Mouse (Mus musculus) stomach, embryonic 15.5 days (tissue): ENCODE measurements at regions not wholly inside any gene's neighbourhood (a gene's known extent, or its start where the extent isn't known, plus 50 kb on each side); places are given as distances from the start of the nearest gene placed in this dataset.

Source experiments
- ATAC-seq: fragments of 200-750 bp; cut with Nextera tagmentation; 2 replicates; pipeline ENCODE4 v1.8.0; 2017; ENCODE audit warnings: low read depth, moderate number of reproducible peaks, moderate TSS enrichment; ENCODE audit not compliant: insufficient read depth, low FRiP score
- H3K27ac ChIP-seq: fragments of 300-500 bp; sonication (generic); 2 replicates; pipeline ENCODE4 v1.5.1; 2015; ENCODE audit warnings: mild to moderate bottlenecking, inconsistent platforms
- H3K27me3 ChIP-seq: fragments of 300-500 bp; sonication (generic); replicated peaks from 2 replicates; pipeline ENCODE4 v1.6.1; 2015; ENCODE audit warnings: inconsistent platforms
- H3K36me3 ChIP-seq: fragments of 300-500 bp; sonication (generic); 2 replicates; pipeline ENCODE4 v1.6.1; 2015; ENCODE audit warnings: inconsistent platforms
- H3K4me1 ChIP-seq: fragments of 300-500 bp; sonication (generic); 2 replicates; pipeline ENCODE4 v1.6.1; 2015; ENCODE audit warnings: inconsistent platforms
- H3K4me2 ChIP-seq: fragments of 300-500 bp; sonication (generic); 2 replicates; pipeline ENCODE4 v1.6.1; 2015; ENCODE audit warnings: mild to moderate bottlenecking, inconsistent platforms
- H3K4me3 ChIP-seq: fragments of 300-500 bp; sonication (generic); replicated peaks from 2 replicates; pipeline ENCODE4 v1.5.1; 2015; ENCODE audit warnings: inconsistent platforms
- H3K9ac ChIP-seq: fragments of 300-500 bp; sonication (generic); 2 replicates; pipeline ENCODE4 v1.6.1; 2015; ENCODE audit warnings: inconsistent platforms
- H3K9me3 ChIP-seq: fragments of 300-500 bp; sonication (generic); 2 replicates; pipeline ENCODE4 v1.6.1; 2016; ENCODE audit warnings: inconsistent platforms
- WGBS: fragments of 180-500 bp; shearing (Covaris S2); methylation state at CpG from one replicate; pipeline ENCODE4 v1.1.7; 2015; 5-methylcytosine and 5-hydroxymethylcytosine counted together

DNA sequence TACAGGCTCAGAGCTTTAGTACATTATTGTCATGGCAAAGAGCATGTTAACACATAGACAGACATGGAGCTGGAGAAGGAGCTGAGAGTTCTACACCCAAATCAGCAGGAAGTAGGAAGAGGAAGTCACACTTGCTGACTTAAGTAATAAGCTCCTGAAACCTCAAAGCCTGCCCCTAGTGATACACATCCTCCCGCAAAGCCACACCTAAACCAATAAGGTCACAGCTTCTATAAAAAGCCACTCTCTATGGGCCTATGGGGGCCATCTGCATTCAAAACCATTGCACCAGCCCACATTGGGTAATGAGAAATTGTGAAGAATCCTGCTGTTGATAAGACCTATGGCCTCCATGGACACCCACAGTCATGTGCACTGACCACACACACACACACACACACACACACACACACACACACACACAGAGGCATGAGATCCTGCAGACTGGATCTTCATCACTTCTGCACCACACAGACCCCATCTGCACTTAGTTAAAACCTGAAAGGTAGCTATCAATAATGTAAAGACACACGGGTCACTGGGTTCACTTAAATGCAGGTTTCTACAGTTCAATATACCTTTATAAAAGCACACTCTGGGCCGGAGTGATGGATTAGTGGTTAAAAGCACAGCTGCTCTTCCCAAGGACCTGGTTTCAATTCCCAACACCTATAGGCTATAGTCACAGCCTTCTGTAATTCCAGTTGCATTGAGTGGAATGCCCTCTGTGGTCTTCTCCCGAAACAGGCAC, 230.0 kb upstream of the Lrig3 start:
- Histone ChIP-seq H3K27ac (no peak overlapping the region), H3K4me3 (no peak overlapping the region), H3K9ac (no peak overlapping the region), H3K36me3 (no peaks in the 10 kb centered on the region), H3K4me2 (no peak overlapping the region), H3K27me3 (no peaks in the 10 kb centered on the region), H3K9me3 (no peaks in the 10 kb centered on the region), H3K4me1 (no peaks in the 10 kb centered on the region)
- ATAC-seq = no peak
- 73% methylated on average over 4 of the region's 4 CpGs for WGBS

DNA sequence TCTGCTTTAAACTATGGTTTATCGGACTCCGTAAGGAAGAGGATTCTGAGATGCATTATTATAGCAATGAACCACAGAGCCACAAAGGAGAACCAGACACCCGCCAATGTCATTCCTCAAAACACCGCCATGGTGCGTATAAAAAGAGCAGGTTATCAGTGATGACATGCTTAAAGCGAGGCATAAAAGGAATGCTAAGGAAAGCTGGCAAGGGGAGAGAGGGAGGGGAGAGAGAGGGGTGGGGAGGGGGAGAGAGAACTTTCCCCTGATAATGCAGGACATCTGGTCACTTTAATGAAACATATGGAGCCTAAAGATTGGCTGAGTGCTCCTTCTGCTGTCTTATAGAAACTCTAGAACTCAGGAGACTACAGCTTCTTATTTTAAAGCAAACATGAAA, 222.8 kb upstream of the Lrig3 start:
- Histone ChIP-seq H3K4me3 (no peak overlapping the region; the same call in 1 of the 2 replicates), H3K9ac (no peak overlapping the region), H3K27ac (peak overlapping the region; percentile 63), H3K4me1 (no peaks in the 10 kb centered on the region), H3K36me3 (no peaks in the 10 kb centered on the region), H3K4me2 (0 out of 2 replicates have a peak overlapping the region, but pooled peaks have one; percentile 19), H3K9me3 (no peaks in the 10 kb centered on the region), H3K27me3 (no peaks in the 10 kb centered on the region)
- 37% methylated on average over 6 of the region's 6 CpGs for WGBS
- no peak for ATAC-seq

DNA sequence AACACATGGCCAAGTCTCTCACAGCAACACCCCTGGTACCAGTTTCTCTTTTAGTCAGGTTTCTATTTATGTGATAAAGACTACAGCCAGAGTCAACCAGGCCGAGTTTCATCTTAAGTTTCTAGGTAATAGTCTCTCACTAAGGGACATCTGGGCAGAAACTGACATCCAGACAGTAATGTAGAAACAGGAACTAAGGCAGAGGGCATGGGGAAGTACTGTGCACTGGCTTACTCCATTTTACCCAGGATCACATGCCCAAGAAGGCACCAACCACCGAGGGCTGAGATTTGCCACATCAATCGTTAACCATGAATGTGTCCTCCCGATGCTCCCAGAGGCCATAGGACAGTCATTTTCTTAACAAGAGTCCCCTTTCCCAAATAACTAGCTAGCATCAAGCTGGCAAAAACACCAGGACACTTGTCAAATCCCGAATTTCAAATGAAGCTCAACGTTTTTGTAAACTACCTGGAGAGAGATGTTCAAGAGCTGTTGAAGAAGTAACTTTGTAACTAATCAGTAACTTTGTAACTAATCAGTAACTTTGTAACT, 216.9 kb upstream of the Lrig3 start:
- Histone ChIP-seq H3K36me3 (no peaks in the 10 kb centered on the region), H3K4me2 (no peak overlapping the region), H3K27ac (no peak overlapping the region), H3K9ac (no peak overlapping the region), H3K27me3 (no peaks in the 10 kb centered on the region), H3K4me3 (no peak overlapping the region), H3K4me1 (no peaks in the 10 kb centered on the region), H3K9me3 (no peaks in the 10 kb centered on the region)
- 63% methylated on average over 6 of the region's 6 CpGs for WGBS
- no peak for ATAC-seq

DNA sequence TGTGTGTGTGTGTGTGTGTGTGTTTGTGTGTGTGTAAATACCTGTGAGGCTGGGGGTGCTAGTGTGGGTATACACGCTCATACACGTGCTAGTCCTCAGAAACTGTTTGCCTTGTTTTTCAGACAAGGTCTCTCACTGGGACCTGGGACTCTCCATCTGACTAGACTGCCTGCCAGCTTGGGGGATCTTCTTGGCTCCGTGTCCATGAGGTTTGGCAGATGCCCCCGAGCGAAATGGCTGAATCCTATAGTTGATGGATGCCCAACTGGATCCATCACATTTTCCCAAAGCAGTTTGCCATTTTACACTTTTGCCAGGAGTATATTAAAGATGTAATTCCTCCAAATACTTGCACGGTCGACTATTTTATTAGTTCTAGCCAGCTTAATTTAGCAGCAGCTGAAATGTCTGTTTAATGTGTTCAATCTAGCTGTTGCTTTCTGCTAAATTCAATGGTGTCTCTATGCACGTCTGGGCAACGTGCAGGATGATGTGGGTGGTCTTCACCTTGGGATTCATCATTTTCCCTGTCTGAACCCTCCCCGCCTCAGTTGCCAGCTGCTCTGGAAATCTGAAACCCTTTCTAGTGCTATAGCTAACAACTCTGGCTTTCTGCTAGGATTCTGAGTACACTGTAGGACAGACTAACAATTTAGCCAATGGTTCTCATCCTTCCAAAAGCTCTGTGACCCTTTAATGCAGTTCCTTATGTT, 213.3 kb upstream of the Lrig3 start:
- 53% methylated on average over 10 of the region's 10 CpGs for WGBS
- no peak for ATAC-seq

DNA sequence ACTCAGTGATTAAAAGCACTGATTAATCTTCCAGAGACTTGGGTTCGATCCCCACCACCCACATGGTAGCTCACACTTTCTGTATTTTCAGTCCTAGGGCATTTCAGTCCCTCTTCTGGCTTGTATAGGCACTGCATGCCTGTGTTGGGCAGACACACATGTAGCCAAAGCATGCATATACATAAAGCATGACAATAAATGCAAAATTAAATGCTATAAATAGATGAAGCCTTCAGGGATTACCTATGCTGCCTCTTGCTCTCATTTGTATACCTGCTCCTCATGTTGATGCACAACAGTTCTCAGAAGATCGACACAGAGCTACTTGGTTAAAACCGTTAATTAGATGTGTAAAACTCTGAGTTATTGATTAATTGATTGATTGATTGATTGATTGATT, 206.8 kb upstream of the Lrig3 start:
- H3K4me1 ChIP-seq = no peaks in the 10 kb centered on the region
- no peak overlapping the region for H3K4me3 ChIP-seq
- H3K27ac ChIP-seq = no peak overlapping the region
- no peak overlapping the region for H3K9ac ChIP-seq
- H3K27me3 ChIP-seq = no peaks in the 10 kb centered on the region
- no peak for ATAC-seq
- H3K9me3 ChIP-seq = no peaks in the 10 kb centered on the region
- H3K4me2 ChIP-seq = no peak overlapping the region
- WGBS = 90% methylated on average over 3 of the region's 3 CpGs
- no peaks in the 10 kb centered on the region for H3K36me3 ChIP-seq

More for the DNA sequence above, 213.3 kb upstream of the Lrig3 start:
- Histone ChIP-seq H3K36me3 (no peaks in the 10 kb centered on the region), H3K27me3 (no peaks in the 10 kb centered on the region), H3K4me1 (no peaks in the 10 kb centered on the region), H3K9me3 (no peaks in the 10 kb centered on the region), H3K4me3 (no peak overlapping the region), H3K4me2 (no peak overlapping the region), H3K9ac (no peak overlapping the region), H3K27ac (no peak overlapping the region)

DNA sequence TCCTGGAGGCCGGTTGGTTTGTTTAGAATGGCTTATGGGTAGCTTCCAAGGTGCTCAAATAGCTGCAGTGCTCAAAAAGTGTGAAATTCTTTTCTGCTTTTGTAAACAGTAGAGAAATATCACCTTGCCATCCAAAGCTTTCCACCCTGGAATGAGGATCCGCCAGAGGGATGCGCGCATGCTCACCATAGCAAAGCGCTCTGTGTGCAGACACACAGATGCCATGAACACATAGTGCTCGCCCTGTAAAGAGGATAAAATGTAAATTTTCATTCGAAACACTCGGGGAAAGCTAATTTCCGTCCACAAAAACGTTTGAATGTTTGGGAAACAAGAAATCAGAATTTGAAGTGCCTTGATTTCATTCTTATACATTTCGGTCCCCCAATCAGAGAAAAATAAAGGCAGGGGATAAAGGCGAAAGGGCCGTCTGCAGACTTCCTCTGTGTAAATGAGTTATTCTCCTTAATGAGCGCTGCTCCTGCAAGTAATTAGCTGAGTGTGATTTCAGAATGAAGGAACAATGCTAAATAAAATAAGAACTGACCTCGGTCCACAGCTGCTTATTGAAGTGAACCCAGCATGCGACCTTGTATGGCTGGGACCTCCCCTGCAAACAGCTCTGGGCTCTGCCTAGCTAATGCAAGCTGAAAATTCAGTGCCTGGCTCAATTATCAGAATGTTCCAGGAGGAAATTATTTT, 203.4 kb upstream of the Lrig3 start:
- no peaks in the 10 kb centered on the region for H3K4me1 ChIP-seq
- H3K36me3 ChIP-seq = no peaks in the 10 kb centered on the region
- H3K9me3 ChIP-seq = no peaks in the 10 kb centered on the region
- H3K27ac ChIP-seq = no peak overlapping the region
- no peak for ATAC-seq
- H3K4me2 ChIP-seq = no peak overlapping the region
- H3K9ac ChIP-seq = no peak overlapping the region
- no peak overlapping the region for H3K4me3 ChIP-seq
- H3K27me3 ChIP-seq = no peaks in the 10 kb centered on the region
- 81% methylated on average over 16 of the region's 16 CpGs for WGBS

DNA sequence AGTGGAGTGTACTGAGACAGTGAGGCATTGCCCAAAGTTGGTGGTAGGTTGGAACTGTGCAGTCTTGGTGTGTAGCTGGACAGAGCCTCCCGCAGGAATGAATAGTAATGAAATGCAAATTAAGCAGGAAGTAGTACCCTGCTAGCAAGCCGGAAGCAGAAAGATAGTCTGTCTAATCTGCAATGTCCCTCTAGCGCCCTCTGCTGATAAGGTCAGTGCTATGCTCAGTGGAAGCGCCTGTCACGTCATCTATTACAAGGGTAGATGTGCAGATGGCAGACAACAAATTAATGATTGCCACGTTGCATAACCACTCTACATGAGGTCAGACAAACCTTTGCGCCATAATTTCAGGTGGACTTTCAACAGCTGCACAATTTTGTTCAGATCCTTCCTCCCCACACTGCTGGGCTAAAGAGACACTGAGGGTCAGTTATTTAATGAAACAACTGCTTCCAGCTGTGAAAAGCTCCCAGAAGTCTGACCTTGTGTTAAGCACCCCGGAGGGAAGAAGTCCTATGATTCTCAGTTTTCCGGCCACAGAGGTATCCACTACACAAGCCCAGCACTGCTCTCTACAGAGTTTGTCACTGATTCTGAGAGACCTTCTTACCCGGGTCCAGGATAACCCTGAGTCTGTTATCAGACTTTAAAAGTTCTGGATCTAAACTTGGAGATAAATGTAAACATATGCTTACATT, 201.4 kb upstream of the Lrig3 start:
- Histone ChIP-seq H3K4me2 (no peak overlapping the region), H3K27ac (peak overlapping the region; percentile 31; the same call in 1 of the 2 replicates), H3K9me3 (no peaks in the 10 kb centered on the region), H3K36me3 (no peaks in the 10 kb centered on the region), H3K9ac (no peak overlapping the region), H3K4me3 (no peak overlapping the region), H3K27me3 (no peaks in the 10 kb centered on the region), H3K4me1 (no peaks in the 10 kb centered on the region)
- 51% methylated on average over 10 of the region's 10 CpGs for WGBS
- ATAC-seq = no peak

DNA sequence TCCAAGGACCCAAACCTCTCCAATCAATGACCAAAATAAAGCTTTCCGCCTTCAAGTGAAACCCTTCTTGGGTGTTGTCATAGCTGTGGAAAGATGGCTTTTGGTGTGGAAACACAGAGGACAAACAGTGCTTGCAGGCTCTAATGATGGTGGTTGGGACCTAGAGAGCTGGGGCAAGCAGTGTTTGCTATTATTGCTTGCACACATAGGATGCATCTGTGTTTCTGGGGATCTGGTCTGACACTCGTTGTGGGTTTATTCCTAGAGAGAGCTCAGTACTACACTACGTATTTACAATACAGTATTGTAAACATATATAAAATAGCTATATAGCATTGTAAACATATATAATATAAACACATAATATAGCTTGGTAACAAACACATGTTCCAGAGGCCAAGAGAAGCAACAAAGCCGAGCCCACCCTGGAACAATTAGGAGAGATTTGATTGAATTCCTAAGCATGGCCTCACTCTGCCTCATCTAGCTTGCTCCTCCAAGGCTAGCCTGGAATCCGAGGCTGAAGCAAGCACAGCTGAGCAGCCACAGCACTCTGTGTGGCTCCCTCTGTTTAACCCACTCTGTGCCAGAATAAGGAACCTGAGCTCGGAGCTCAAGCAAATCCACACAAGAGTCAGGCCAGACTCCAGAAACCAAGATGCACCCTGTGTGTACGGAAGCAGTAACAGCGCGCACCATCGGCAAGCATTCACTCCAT, 200.7 kb upstream of the Lrig3 start:
- no peak overlapping the region for H3K4me3 ChIP-seq
- no peaks in the 10 kb centered on the region for H3K27me3 ChIP-seq
- WGBS = 65% methylated on average over 10 of the region's 10 CpGs
- H3K4me1 ChIP-seq = no peaks in the 10 kb centered on the region
- no peak overlapping the region for H3K4me2 ChIP-seq
- H3K9ac ChIP-seq = no peak overlapping the region
- no peak for ATAC-seq
- H3K9me3 ChIP-seq = no peaks in the 10 kb centered on the region
- H3K36me3 ChIP-seq = no peaks in the 10 kb centered on the region
- H3K27ac ChIP-seq = peak overlapping the region; percentile 40

DNA sequence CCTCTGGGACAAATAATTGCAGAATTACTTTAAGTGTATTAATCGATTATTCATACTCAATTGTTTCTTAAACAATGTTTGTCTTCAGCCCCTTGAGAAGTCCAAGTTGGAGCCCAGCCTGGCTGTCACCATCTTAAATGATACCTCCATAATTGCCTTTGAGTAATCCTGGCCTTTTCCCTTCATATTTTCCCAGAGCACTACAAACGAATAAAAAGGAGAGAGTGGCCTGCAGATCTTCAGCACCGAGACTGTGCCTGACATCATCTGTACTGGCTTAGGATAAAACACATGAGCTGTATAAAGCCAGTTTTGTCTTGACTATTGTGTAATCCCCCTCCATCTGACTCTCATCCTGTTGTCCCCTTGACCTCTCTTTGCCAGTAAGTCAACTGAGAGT, 197.7 kb upstream of the Lrig3 start:
- WGBS = 52% methylated on average over 3 of the region's 3 CpGs

DNA sequence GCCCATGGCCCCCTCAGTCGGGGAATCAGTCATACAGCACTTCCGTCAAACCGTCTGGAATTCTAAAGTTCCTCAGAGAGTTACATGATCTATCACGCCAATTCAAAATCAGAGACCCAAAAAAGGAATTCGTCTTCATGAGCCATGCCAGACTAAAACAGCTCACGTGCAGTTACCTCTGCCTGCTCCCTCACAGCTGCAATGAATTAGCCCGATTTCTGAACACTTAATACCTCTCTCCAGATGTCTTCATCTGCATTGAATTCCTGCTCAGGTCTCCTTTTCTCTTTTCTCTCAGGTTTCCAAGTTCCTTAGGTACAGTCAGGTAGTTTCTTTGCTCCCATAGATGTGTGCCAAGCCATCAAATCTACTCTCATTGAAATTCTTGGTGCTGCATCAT, 192.4 kb upstream of the Lrig3 start:
- Histone ChIP-seq H3K4me3 (no peak overlapping the region), H3K36me3 (no peaks in the 10 kb centered on the region), H3K27ac (no peak overlapping the region), H3K4me1 (no peaks in the 10 kb centered on the region), H3K9ac (no peak overlapping the region), H3K9me3 (no peaks in the 10 kb centered on the region), H3K27me3 (no peaks in the 10 kb centered on the region), H3K4me2 (no peak overlapping the region)
- no peak for ATAC-seq
- WGBS = 62% methylated on average over 7 of the region's 7 CpGs

More for the DNA sequence above, 197.7 kb upstream of the Lrig3 start:
- Histone ChIP-seq H3K4me3 (no peak overlapping the region), H3K9me3 (no peaks in the 10 kb centered on the region), H3K27me3 (no peaks in the 10 kb centered on the region), H3K9ac (no peak overlapping the region), H3K36me3 (no peaks in the 10 kb centered on the region), H3K4me2 (no peak overlapping the region), H3K27ac (no peak overlapping the region), H3K4me1 (no peaks in the 10 kb centered on the region)
- ATAC-seq = no peak

DNA sequence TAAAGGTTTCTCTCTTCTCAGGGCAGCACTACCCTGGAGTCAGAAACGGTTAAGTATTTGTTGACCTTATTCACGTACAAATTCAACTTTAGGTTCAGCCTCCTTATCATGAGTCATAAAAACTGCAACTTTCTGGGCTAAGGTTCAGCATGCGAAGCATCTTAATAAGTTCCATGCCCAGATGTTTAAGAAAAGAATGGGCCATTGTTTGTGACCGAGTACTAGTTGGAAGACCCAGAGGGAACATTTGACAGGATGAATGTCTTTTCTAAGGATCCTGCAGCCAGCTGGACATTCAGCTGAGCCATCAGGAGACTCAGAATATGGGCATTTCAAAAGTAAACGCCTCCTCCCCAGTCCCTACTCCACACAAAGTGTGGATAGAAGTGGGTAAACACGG, 183.5 kb upstream of the Lrig3 start:
- Histone ChIP-seq H3K27me3 (no peaks in the 10 kb centered on the region), H3K27ac (no peak overlapping the region), H3K9ac (no peak overlapping the region), H3K4me3 (no peak overlapping the region), H3K4me1 (peaks cover 13% of the 10 kb centered on the region), H3K9me3 (no peaks in the 10 kb centered on the region), H3K36me3 (no peaks in the 10 kb centered on the region), H3K4me2 (no peak overlapping the region)
- 39% methylated on average over 6 of the region's 6 CpGs for WGBS
- no peak for ATAC-seq
